Mouse (Mus musculus) spleen, adult 18-20 months (tissue): ENCODE results near the gene Ttll5.

Source experiments
- DNase-seq, 2 experiments: peaks; one replicate each; pipeline ENCODE4 v3.0.0; 2022; ENCODE audit warnings: mixed read lengths in 2 of 2

Ttll5 gene

GRCm38 (mm10) chr12:85970803-85971202 lies 146.3 kb downstream of the Ttll5 start:
- no peak for DNase-seq

- no peak for DNase-seq
Observed at GRCm38 (mm10) chr12:85971655-85972054, 147.2 kb downstream of the Ttll5 start.

- DNase-seq = no peak
Observed at GRCm38 (mm10) chr12:85973526-85973925, 149.1 kb downstream of the Ttll5 start.

GRCm38 (mm10) chr12:85974030-85974429 lies 149.6 kb downstream of the Ttll5 start:
- DNase-seq = no peak

GRCm38 (mm10) chr12:85979996-85980395 lies 155.5 kb downstream of the Ttll5 start:
- no peak for DNase-seq

GRCm38 (mm10) chr12:85985524-85985923 lies 161.1 kb downstream of the Ttll5 start:
- DNase-seq = no peak

GRCm38 (mm10) chr12:85986024-85986423 lies 161.6 kb downstream of the Ttll5 start:
- no peak for DNase-seq

- DNase-seq = no peak
Observed at GRCm38 (mm10) chr12:85986540-85987443, 162.3 kb downstream of the Ttll5 start.

- DNase-seq = no peak
Observed at GRCm38 (mm10) chr12:85987444-85987889, 163.0 kb downstream of the Ttll5 start.

- DNase-seq = no peak
Observed at GRCm38 (mm10) chr12:85988121-85988520, 163.7 kb downstream of the Ttll5 start.

GRCm38 (mm10) chr12:85988818-85989377 lies 164.4 kb downstream of the Ttll5 start:
- no peak for DNase-seq

GRCm38 (mm10) chr12:85992013-85992837 lies 167.8 kb downstream of the Ttll5 start:
- no peak for DNase-seq

GRCm38 (mm10) chr12:85992838-85993234 lies 168.4 kb downstream of the Ttll5 start:
- DNase-seq = no peak

GRCm38 (mm10) chr12:85993790-85994360 lies 169.4 kb downstream of the Ttll5 start:
- DNase-seq = no peak

GRCm38 (mm10) chr12:86000641-86001073 lies 176.2 kb downstream of the Ttll5 start:
- no peak for DNase-seq

- no peak for DNase-seq
Observed at GRCm38 (mm10) chr12:86001120-86001655, 176.7 kb downstream of the Ttll5 start.

GRCm38 (mm10) chr12:86004627-86005026 lies 180.2 kb downstream of the Ttll5 start:
- no peak for DNase-seq

GRCm38 (mm10) chr12:86007377-86007776 lies 182.9 kb downstream of the Ttll5 start:
- no peak for DNase-seq

GRCm38 (mm10) chr12:86010656-86011055 lies 186.2 kb downstream of the Ttll5 start:
- DNase-seq = no peak

GRCm38 (mm10) chr12:86012195-86012594 lies 187.7 kb downstream of the Ttll5 start:
- no peak for DNase-seq

GRCm38 (mm10) chr12:86014174-86014573 lies 189.7 kb downstream of the Ttll5 start:
- no peak for DNase-seq

GRCm38 (mm10) chr12:86014621-86015020 lies 190.2 kb downstream of the Ttll5 start:
- no peak for DNase-seq

- DNase-seq = no peak
Observed at GRCm38 (mm10) chr12:86015114-86015513, 190.7 kb downstream of the Ttll5 start.
